Mouse (Mus musculus) thymus, postnatal 14 days (tissue): Measurements from ENCODE around the gene Btg2.

Experiments used
- DNase-seq: peaks from one replicate; pipeline ENCODE4 v3.0.0; 2021

The Btg2 gene

DNA sequence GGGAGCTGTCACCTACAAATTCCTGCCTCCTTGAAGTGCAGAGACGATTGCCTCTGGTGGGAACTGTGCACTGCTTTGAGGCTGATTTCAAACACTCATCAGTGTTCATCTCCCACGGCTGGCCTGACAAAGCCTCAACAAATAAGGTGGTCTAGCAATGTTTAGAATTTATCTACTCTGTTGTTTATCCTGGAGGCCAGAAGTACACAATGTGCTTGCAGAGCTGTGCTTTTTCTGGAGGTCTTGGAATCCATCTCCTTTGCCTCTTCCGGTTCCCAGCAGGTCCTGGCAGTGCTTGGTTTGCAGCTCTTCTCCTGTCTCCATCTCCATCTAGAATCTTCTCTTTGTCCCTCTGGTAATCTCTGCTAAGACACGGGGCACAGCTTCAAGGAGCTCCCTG is 22.6 kb downstream of the Btg2 start:
- no peak for DNase-seq

GRCm38 (mm10) chr1:134055666-134056245 is 23.2 kb downstream of the Btg2 start:
- DNase-seq = no peak

DNA sequence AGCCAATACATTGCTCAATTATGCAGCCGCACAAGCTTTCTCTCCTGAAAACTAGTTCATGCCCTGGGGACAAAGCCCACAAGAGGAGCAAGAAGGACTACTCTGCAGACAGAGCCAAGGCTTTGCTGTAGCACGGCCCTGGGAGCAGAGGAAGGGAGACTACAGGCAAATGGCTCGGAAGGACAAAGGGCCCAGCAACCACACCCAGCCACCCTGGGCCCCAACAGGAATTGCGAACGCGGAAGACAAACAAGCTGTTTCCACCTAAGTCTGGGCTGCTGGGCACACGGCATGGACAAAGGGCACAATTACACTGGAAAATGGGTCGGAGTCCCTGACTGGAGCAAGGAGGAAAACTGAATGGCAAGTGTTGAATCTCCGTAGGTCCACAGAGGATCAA is 23.9 kb downstream of the Btg2 start:
- DNase-seq = no peak

GRCm38 (mm10) chr1:134053207-134053606 is 25.7 kb downstream of the Btg2 start:
- peak; percentile 92 for DNase-seq

- no peak for DNase-seq
These were observed 29.4 kb downstream of the Btg2 start for GRCm38 (mm10) chr1:134049542-134049941.

- peak; percentile 71 for DNase-seq
These were observed 30.2 kb downstream of the Btg2 start for GRCm38 (mm10) chr1:134048759-134049158.

- DNase-seq = no peak
These were observed 31.5 kb downstream of the Btg2 start for GRCm38 (mm10) chr1:134047431-134047830.

- DNase-seq = peak; percentile 38
These were observed 32.5 kb downstream of the Btg2 start for GRCm38 (mm10) chr1:134046387-134046786.

DNA sequence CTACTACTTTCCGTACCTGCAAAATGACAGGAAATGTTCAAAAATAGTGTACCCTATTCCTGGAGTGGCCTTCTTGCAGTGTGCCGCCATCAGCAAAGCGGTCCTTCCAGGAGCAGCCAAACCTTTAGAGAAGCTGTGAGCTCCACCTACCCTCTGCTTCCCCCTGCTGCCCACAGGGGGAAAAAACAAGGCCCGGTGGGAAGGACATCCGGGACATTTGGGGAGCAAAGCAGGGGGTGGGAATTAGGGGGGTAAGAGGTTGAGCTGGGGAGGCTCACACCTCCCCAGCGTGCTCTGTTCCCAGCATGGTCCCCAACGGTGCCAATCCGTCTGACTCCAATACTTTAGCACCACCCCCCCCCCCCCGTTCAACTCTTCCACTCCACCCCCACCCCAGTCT is 32.9 kb downstream of the Btg2 start:
- DNase-seq = peak; percentile 85

DNA sequence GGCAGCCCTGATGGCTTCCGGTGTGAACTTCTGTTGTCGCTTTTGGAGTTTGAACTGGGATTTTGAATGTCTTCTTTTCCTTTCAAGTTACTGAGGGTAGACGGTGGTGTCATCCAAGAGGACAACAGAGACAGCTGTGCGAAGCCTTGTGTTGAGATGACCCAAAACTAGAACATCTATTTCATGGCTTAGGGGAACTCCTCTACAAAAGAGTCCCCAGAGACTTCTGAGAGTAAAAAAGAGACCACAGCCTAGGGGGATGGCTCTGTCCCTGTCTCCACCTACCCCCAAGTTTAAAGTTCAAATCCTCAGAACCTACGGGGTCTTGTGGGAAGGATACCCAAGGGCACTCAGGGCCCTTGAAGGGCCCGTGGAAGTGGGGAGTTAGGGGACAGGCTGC is 34.1 kb downstream of the Btg2 start:
- no peak for DNase-seq

DNA sequence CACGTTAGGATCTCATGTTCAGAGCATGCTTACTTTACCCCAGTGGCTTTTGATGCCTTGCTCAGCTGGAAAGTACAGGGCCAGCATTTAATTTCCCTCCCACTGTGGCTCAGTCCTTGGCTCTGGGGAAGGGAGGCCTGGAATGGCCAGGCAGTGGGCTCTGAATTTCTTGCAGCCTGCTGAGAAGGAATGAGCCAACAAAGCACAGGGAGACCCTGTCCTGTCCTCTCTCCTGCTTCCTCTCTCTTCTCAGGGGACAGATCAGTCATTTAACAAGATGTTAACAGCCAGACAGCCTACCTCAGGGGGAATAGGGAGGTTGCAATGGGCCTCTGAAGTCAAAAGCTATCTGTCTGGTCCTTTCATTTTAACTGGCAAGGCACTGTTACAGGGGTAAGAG is 36.6 kb downstream of the Btg2 start:
- no peak for DNase-seq

GRCm38 (mm10) chr1:134041900-134042299 is 37.0 kb downstream of the Btg2 start:
- no peak for DNase-seq

DNA sequence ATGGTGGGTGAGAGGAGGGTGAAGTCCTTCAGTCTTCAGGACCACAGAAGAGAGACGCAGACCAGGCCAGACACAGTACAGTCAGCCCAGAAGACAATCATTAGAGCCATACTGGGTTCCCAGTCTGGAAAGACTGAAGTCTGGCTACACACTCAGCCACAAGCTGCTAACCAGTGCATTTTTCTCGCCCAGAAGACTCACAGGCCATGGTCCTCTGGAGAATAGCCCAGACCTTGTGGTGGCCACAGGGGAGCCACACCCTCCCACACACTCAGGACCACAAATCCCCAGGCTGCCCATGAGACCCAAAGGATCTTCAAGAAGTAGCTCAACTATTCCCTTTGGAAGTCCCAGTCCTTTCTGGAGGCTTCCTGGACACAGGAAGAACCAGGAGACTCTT is 39.6 kb downstream of the Btg2 start:
- DNase-seq = no peak

GRCm38 (mm10) chr1:134038336-134038735 is 40.6 kb downstream of the Btg2 start:
- no peak for DNase-seq

- DNase-seq = no peak
These were observed 41.7 kb downstream of the Btg2 start, which contains the start of gene Fmod for GRCm38 (mm10) chr1:134037172-134037571. Gene Fmod, plus strand, starts transcription at chr1:134037254.

- DNase-seq = no peak
These were observed 42.4 kb downstream of the Btg2 start for GRCm38 (mm10) chr1:134036492-134036891.

- DNase-seq = no peak
These were observed 50.6 kb downstream of the Btg2 start for GRCm38 (mm10) chr1:134028161-134028846.

DNA sequence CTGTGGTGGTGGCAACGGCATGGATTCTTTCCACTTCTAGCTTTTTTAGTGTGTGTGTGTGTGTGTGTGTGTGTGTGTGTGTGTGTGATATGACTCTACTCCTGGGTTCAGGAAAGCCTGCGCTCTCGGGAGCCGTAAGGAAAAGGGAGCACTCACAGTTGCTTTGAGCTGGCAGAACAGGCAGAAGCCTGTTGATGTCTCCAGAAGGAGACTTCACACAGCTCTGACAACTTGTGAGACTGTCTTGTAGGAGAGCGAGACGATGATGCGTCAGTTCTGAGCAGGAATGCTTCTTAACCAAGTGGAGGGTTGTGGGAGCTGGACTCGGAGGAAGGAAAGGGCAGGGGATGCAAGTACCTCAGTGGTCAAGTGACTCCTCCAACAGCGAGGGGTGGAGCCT is 52.2 kb downstream of the Btg2 start:
- no peak for DNase-seq

GRCm38 (mm10) chr1:134025975-134026374 is 52.9 kb downstream of the Btg2 start:
- DNase-seq = no peak
